Mouse (Mus musculus) megakaryocyte, embryonic 14.5 days (primary cell): ENCODE measurements around the gene Dach1.

Experiments
- FLI1 ChIP-seq: IDR thresholded peaks from 2 replicates; pipeline ENCODE4 v1.6.1; 2012; ENCODE audit warnings: low read length, inconsistent platforms, mixed read lengths
- GATA1 ChIP-seq: IDR thresholded peaks from 3 replicates; pipeline ENCODE4 v1.6.1; 2012; ENCODE audit warnings: mixed read lengths, low read length, inconsistent platforms, borderline replicate concordance

- TF ChIP-seq GATA1: no peak
- TF ChIP-seq FLI1: no peak
Measured at GRCm38 (mm10) chr14:98155725-98156392, 13.7 kb downstream of the Dach1 start.
